Mouse (Mus musculus): ENCODE results near the gene Tmem30b. TPM values are rescaled to one million over a fixed set of nuclear protein-coding genes. Genes with fewer than 3 reads are reported as not detected.

Gene Tmem30b
- total RNA-seq, 2 experiments from 2014 or later, result not detected

GRCm38 (mm10) chr12:73521944-73522343 is 24.2 kb downstream of the Tmem30b start:
- ATAC-seq (replicated peaks; ENCODE audit: low FRiP score, poor library complexity, severe bottlenecking), result no peak

GRCm38 (mm10) chr12:73521238-73521841 is 24.9 kb downstream of the Tmem30b start:
- ATAC-seq (replicated peaks; ENCODE audit: low FRiP score, poor library complexity, severe bottlenecking), result no peak

- ATAC-seq (replicated peaks; ENCODE audit: low FRiP score, poor library complexity, severe bottlenecking), result no peak
These were observed 28.4 kb downstream of the Tmem30b start for GRCm38 (mm10) chr12:73517768-73518167.

GRCm38 (mm10) chr12:73517022-73517709 is 29.0 kb downstream of the Tmem30b start:
- ATAC-seq (replicated peaks; ENCODE audit: low FRiP score, poor library complexity, severe bottlenecking), result no peak

GRCm38 (mm10) chr12:73516516-73516915 is 29.7 kb downstream of the Tmem30b start:
- ATAC-seq (replicated peaks; ENCODE audit: low FRiP score, poor library complexity, severe bottlenecking), result no peak

- ATAC-seq (replicated peaks; ENCODE audit: low FRiP score, poor library complexity, severe bottlenecking), result no peak
These were observed 31.5 kb downstream of the Tmem30b start for GRCm38 (mm10) chr12:73514722-73515121.

GRCm38 (mm10) chr12:73513958-73514357 is 32.2 kb downstream of the Tmem30b start:
- no peak for ATAC-seq (replicated peaks; ENCODE audit: low FRiP score, poor library complexity, severe bottlenecking)

GRCm38 (mm10) chr12:73511467-73512047 is 34.6 kb downstream of the Tmem30b start:
- no peak for ATAC-seq (replicated peaks; ENCODE audit: low FRiP score, poor library complexity, severe bottlenecking)

- ATAC-seq (replicated peaks; ENCODE audit: low FRiP score, poor library complexity, severe bottlenecking), result no peak
These were observed 39.1 kb downstream of the Tmem30b start for GRCm38 (mm10) chr12:73507105-73507504.

- no peak for ATAC-seq (replicated peaks; ENCODE audit: low FRiP score, poor library complexity, severe bottlenecking)
These were observed 39.5 kb downstream of the Tmem30b start for GRCm38 (mm10) chr12:73506648-73507047.

GRCm38 (mm10) chr12:73500689-73501326 is 45.4 kb downstream of the Tmem30b start:
- ATAC-seq (replicated peaks; ENCODE audit: low FRiP score, poor library complexity, severe bottlenecking), result no peak

GRCm38 (mm10) chr12:73495172-73495571 is 51.0 kb downstream of the Tmem30b start:
- no peak for ATAC-seq (replicated peaks; ENCODE audit: low FRiP score, poor library complexity, severe bottlenecking)

GRCm38 (mm10) chr12:73493929-73494530 is 52.2 kb downstream of the Tmem30b start:
- no peak for ATAC-seq (replicated peaks; ENCODE audit: low FRiP score, poor library complexity, severe bottlenecking)

Other genes starting within 250 kb of the Tmem30b start
- gene Prkch, start 38.4 kb upstream of the Tmem30b start, total RNA-seq (2015; ENCODE audit: low replicate concordance), result 2.5 and 2.7 TPM in 2 replicates
- 2.1 and 2.4 TPM in 2 replicates for gene Prkch, start 38.4 kb upstream of the Tmem30b start, total RNA-seq (2017; ENCODE audit: low replicate concordance)

Measured in erythroblast, adult 5-6 weeks (primary cell).